Mouse (Mus musculus) neutrophil, adult 65 days (primary cell): ENCODE data around the gene Ipo11. TPM values are rescaled to one million over a fixed set of nuclear protein-coding genes. Genes with fewer than 3 reads are reported as not detected.

Experiments
- total RNA-seq: library from RNA; stranded (reverse); gene quantifications from 2 replicates; pipeline ENCODE4 v1.2.4, GENCODE M21; 2023

Gene Ipo11
- total RNA-seq = 8.7 and 11.0 TPM in 2 replicates

DNA sequence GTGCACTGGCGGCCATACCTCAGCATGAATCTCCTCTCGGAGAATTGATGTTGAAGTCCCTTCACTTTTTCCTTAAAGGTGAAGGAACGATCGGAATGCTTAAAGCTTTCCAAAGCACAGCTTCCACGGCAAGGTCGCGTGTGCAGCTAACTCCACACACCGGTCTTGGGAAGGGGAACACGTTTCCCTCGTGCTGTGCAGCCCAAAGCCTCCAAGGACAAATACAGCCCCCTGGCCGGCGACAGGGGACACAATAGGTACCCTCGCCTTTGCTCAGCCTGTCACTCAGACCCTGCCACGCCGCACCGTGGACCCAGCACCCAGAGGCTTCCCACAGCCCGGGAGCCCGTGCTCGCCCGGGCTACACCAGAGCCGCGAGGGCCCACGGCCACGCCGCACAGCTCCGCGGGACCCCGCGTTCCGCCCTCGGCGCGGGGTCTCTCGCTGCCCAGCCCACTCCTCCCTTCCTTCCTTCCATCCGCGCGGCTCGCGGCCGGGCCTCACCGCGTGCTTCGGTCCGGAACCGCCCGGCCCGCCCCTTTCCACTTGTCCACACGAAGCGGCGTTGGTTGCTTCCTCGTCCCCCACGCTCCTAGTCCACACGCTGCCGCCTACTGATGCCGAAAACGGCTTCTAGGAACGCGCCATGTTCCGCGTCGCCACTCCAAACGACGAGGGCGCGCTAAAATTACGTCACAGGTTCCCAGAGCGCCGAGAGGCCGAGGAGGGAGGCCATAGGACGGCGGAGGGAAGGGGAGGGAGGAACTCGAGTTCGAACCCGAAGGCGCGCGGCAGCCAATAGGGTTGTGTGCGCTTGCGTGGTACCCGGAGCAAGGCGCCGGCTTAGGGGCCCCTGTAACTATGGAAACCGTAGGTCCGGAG, at the start of gene Ipo11:
Gene Ipo11 (minus strand): TSS at position 703 of the 882 bp plus-strand sequence.

DNA sequence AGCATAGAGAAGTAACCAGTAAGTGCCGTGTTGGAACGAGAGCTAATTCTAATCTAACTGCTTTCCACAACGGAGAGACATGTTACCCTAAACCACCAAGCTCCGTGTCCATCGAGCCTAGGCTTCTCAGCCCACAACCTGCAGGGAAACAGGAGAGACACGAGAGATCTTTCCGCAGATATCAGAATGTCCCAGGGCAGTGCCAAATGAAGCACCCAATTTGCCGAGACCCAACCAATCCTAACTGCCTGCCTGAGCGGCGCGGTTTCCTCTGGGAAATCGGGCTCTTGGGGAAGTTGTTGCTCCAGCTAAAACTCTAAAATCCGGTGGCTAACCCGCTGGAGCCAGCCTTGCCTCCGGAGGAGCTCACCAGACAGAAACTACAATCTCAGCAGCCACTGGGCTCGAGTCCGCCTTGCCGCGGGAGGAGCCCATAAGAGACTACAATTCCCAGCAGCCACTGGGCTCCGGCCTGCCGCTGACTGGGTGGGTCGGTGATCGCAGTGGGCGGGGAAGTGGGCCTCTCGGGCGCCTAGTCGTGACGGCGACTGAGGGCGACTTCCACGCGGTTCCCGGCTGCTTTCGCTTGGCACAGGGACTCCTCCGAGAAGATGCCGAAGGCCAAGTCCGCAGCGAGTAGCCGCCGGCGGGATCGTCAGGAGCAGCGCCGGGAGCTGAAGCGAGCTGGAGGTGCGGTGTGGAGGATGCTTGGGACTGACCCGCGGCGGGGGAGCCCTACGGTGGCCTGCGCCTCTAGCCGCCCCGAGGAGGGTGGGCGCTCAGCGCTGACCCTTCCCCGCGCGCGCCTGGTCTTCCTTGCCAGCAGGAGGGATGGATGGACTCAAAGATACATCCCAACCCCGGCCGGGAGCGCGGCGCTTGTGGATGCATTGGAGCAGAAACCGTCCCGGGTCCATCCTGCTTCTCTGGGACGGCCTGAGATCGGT, 10.1 kb upstream of the Ipo11 start, which contains the start of gene Dimt1:
Gene Dimt1 (plus strand): TSS at position 534 of the 947 bp plus-strand sequence.

Other genes starting within 250 kb of the Ipo11 start
- 7.1 and 9.6 TPM in 2 replicates for gene Dimt1, start 10.2 kb upstream of the Ipo11 start, total RNA-seq
- gene Kif2a, start 85.2 kb upstream of the Ipo11 start, total RNA-seq = 67.7 and 84.2 TPM in 2 replicates